Comparison of ENCODE assay signal across 15 mouse cellular contexts in the genomic region with DNA sequence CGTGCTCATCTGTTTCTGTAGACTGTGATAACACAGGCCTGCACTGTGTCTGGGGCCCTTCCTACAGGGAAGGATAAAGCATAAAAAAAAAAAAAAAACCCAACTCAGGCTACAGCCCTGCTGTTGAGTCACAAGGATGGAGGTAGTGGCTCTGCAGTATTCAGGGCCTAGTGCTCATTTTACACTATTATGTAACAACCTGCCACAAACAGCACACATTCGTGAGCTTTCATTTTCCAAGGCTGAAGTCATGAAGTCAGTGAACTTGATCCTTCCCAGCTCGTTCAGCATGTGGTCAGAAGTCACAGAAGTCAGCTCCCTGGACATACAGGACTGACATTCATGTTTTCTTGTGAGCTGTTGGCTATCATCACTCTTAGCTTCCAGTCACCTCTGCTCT.
"Had no signal": no experiment of that assay in that cellular context is flagged by ENCODE, and none has a peak within 500 bp of the region (broad histone marks: within the 10 kb centered on the region; RNA-seq: fewer than 3 reads in every experiment).

No protein-coding gene starts in this region.

- H3K4me1 ChIP-seq: limb, embryonic 13.5 days; liver, embryonic 13.5 days; stomach, embryonic 15.5 days had no signal

- DNase-seq: kidney, postnatal 4 days; left cerebral cortex, postnatal 4 days; liver, embryonic 13.5 days; lung, adult 2 months; lung, postnatal 14 days; lung, postnatal 4 days; midbrain, embryonic 14.5 days; right cerebral cortex, adult 18-20 months; right cerebral cortex, postnatal 14 days; right cerebral cortex, postnatal 4 days; spleen, adult 18-20 months; thymus, postnatal 25 days had no signal

- H3K4me3 ChIP-seq: limb, embryonic 13.5 days; liver, embryonic 13.5 days; stomach, embryonic 15.5 days had no signal

- H3K27ac ChIP-seq: kidney, postnatal 0 days; limb, embryonic 13.5 days; liver, embryonic 13.5 days; stomach, embryonic 15.5 days had no signal
